Mouse (Mus musculus): ENCODE measurements around the gene Anapc10.

DNA sequence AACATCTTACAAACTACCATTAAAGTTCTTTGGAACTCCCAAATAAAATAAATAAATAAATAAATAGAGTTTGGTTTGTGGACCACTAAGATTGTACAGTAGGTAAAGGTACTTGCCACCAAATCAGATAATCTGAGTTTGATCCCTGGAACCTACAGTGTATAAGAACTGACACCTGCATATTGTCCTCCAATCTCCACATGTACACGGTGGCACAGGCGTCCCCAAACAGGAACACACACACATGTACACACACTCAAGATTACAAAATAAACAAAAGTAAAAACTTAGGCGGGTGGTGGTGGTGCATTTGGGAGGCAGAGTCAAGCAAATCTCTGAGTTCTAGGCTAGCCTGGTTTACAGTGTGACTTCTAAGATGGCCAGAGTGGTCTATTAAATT lies 4.9 kb upstream of the Anapc10 start:
- TF ChIP-seq CTCF (IDR thresholded peaks at IDR 0.05) (no peak), EP300 (IDR thresholded peaks at IDR 0.05) (no peak)
